Mouse (Mus musculus): ENCODE measurements around the gene Phf23.

DNA sequence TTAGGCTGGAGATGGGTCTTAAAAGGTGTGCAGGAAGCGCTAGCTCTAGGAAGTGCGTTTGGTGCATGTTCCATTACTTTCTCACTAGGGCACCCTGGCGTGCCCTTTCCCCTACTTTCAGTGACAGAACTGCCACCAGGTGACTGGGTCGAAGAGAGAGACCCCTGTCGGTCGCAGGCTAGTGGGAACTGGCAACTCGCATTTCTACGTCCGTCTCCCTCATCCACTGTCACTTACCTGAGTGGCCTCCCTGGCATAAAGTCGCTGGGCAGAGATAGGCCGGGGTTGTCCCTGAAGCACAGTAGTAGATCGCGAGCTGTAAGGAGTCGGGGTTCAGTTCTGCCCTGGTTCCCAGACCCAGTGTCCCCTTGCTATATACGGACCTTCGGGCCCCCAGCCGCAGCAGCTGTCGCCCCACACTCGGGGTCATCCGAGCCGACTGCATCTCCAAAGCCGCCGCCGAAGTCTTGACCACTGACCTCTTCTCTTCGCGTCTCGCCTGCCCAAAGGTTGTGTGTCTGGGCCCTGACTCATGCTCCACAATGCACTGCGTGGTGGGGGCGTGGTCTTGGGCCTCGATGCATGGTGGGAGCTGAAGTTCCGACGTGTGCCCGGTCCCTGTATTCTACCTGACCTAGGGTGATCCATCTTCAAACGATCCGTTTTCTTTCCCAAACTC lies 19.4 kb downstream of the Phf23 start, which contains the start of gene Acadvl:
- TF ChIP-seq CTCF (conservative IDR thresholded peaks at IDR 0.05; ENCODE audit: low read length) = no peak
- no peak for TF ChIP-seq NANOG (IDR thresholded peaks at IDR 0.05; ENCODE audit: borderline replicate concordance, low read length)

All from E14TG2a.4 (cell line).